Mouse (Mus musculus) heart, postnatal 0 days (tissue): ENCODE measurements around the gene Wnt3a.

ENCODE experiments used
- CTCF ChIP-seq: IDR thresholded peaks from 2 replicates; pipeline ENCODE4 v1.5.1; 2016; ENCODE audit warnings: antibody characterized with exemption, control low read depth, low read depth
- EP300 ChIP-seq: IDR thresholded peaks from 2 replicates; pipeline ENCODE4 v1.6.1; 2016; ENCODE audit warnings: antibody characterized with exemption, low read depth

- no peak for TF ChIP-seq CTCF
- TF ChIP-seq EP300 = no peak
These were observed 18.1 kb upstream of the Wnt3a start for GRCm38 (mm10) chr11:59308625-59309024.
